Mouse (Mus musculus) testis, adult 2 months (tissue): ENCODE data around the gene Nxn. TPM values are rescaled to one million over a fixed set of nuclear protein-coding genes. Genes with fewer than 3 reads are reported as not detected.

ENCODE experiments used
- H3K27ac ChIP-seq: fragments of 200-500 bp; 2 replicates; pipeline ENCODE4 v1.5.1; 2012; ENCODE audit warnings: low read depth, low read length; ENCODE audit not compliant: control insufficient read depth, insufficient read depth
- H3K27me3 ChIP-seq: fragments of 200-500 bp; 2 replicates; pipeline ENCODE4 v1.6.1; 2012; ENCODE audit warnings: mild to moderate bottlenecking, low read length, moderate library complexity; ENCODE audit not compliant: control insufficient read depth, insufficient read depth
- H3K36me3 ChIP-seq: fragments of 200-500 bp; 2 replicates; pipeline ENCODE4 v1.6.1; 2012; ENCODE audit warnings: mild to moderate bottlenecking, low read length; ENCODE audit not compliant: control insufficient read depth, insufficient read depth
- H3K4me1 ChIP-seq: fragments of 200-500 bp; 2 replicates; pipeline ENCODE4 v1.6.1; 2012; ENCODE audit warnings: low read length; ENCODE audit not compliant: control insufficient read depth, insufficient read depth
- H3K4me3 ChIP-seq: fragments of 200-500 bp; 2 replicates; pipeline ENCODE4 v1.5.1; 2012; ENCODE audit warnings: low read depth, mild to moderate bottlenecking, low read length, moderate library complexity, mixed read lengths; ENCODE audit not compliant: control insufficient read depth
- CTCF ChIP-seq: fragments of 200-500 bp; IDR thresholded peaks from 2 replicates; pipeline ENCODE4 v1.5.1; 2012; ENCODE audit warnings: low read depth, mild to moderate bottlenecking, inconsistent platforms, low read length, moderate library complexity; ENCODE audit not compliant: control insufficient read depth, insufficient read depth, insufficient replicate concordance
- POLR2A ChIP-seq: fragments of 200-500 bp; IDR thresholded peaks from 2 replicates; pipeline ENCODE4 v1.6.1; 2012; ENCODE audit warnings: low read depth, mild to moderate bottlenecking, inconsistent platforms, low read length, moderate library complexity; ENCODE audit not compliant: control insufficient read depth
- polyA plus RNA-seq: library from polyadenylated mRNA; depleted of rRNA; stranded (reverse); fragments of >200 nt; gene quantifications from 2 replicates; pipeline ENCODE4 v1.2.3, GENCODE M21; 2012

The Nxn gene
- polyA plus RNA-seq, 1 experiment: 83.2 TPM

DNA sequence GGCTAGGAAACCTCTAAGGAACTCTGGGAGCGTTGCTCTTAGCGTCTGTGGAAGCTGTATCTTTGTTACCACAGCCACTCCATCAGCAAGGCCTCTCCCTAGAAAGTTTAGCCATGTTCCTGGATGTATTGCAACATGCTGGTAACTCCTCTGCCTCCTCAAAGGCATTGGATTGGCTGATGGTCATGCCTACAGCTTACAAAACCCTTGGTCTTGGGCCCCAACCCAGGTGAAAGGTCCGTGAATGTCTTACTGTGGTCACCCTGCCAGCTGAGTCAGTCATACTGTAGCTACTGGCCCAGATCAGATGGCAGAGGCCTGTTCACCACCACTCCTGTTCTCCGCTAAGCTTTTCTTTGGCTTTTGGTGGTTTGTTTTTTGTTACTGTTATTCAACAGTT is 16.1 kb upstream of the Nxn start:
- H3K27ac ChIP-seq: no peak overlapping the region
- no peaks in the 10 kb centered on the region for H3K4me1 ChIP-seq
- no peaks in the 10 kb centered on the region for H3K27me3 ChIP-seq
- no peak for TF ChIP-seq CTCF
- peaks cover 6% of the 10 kb centered on the region for H3K36me3 ChIP-seq
- no peak overlapping the region for H3K4me3 ChIP-seq

DNA sequence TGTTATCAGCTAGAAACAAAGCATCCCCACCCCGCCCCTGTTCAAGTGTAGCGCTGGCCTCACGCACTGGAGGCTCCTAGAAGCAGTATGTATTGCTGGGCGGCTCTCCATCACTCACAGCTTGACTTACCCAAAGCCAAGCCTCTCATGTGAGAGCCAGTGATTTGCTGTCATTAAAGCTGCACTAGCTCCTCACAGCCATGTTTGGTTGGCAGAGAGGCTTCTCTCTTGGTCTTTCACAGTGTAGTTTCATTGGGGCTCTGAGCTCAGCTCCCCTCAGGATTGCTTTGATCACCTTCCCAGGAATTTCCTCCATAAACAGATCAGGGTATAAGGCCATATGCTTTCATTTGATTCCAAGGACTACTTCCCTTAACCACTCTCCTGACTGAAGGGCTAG is 14.3 kb upstream of the Nxn start:
- TF ChIP-seq CTCF: no peak
- TF ChIP-seq POLR2A: no peak
- Histone ChIP-seq H3K27me3 (no peaks in the 10 kb centered on the region), H3K4me3 (no peak overlapping the region), H3K4me1 (no peaks in the 10 kb centered on the region), H3K27ac (no peak overlapping the region), H3K36me3 (peaks cover 6% of the 10 kb centered on the region)

DNA sequence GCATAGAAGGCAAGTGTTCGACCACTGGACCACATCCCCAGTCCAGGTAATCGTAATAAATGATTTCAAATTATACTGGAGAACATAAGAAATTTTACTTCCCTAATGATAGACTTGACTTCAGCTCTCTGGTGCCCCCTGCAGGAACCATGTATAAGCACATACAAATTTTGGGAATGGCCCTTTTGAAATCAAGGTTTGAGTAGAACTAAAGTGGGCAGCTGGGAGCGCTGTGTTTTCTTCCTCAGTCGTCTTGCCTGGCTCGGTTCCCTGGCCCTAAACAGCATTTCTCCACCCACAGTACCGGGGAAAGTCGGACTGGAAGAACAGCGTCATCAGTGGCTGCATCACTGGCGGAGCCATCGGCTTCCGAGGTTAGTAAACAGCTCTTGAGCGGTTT is 11.9 kb upstream of the Nxn start:
- no peaks in the 10 kb centered on the region for H3K27me3 ChIP-seq
- peaks cover 2% of the 10 kb centered on the region; the same call in 1 of the 2 replicates for H3K4me1 ChIP-seq
- TF ChIP-seq POLR2A: no peak
- TF ChIP-seq CTCF: peak; percentile 41
- H3K27ac ChIP-seq: no peak overlapping the region
- H3K4me3 ChIP-seq: no peak overlapping the region
- peaks cover 5% of the 10 kb centered on the region for H3K36me3 ChIP-seq

DNA sequence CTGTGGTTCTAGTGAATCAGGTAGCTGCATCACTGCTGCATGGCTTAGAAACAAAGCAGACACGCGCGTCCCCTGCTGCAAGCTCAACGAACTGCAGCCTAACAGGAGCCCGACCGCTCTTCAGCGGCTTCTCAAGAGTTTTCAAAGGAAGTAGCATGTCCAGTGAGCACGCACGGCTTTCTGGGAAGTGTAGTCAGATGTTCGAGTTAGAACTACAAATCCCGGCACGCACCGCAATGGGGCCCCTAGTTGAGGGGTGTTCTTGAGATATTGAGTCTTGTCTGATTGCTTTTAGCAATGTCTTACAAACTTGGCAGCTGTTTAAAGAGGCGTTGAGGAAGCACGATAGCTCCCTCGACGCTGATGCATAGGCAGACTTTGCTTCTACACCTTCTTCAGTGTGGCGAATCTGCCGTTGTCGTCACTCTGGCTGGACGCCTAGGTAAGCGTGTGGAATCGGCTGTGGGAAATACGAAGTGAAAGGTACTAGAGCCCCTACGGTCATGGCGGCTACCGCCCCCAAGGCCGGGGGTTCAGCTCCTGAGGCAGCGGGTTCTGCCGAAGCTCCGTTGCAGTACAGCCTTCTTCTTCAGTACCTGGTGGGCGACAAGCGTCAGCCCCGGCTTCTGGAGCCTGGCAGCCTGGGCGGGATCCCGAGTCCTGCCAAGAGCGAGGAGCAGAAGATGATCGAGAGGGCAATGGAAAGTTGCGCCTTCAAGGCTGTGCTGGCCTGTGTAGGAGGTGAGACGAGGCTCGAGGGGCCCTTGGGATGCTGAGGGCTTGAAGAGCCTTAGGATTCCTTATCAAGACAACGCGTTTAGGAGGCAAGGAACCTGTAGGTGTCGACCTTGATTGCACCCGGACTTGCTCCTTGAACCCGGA is 8.0 kb upstream of the Nxn start, which contains the start of gene Timm22:
Timm22 (plus strand) TSS at position 251 of the 882 bp plus-strand sequence.
- Histone ChIP-seq H3K4me3 (peak within 1 kb of the TSS; percentile 95), H3K36me3 (peaks cover 3% of the 10 kb centered on the region; the same call in 1 of the 2 replicates), H3K27ac (peak within 1 kb of the TSS; percentile 88), H3K27me3 (no peaks in the 10 kb centered on the region), H3K4me1 (peaks cover 2% of the 10 kb centered on the region; the same call in 1 of the 2 replicates)
- peak; percentile 97 for TF ChIP-seq CTCF
- TF ChIP-seq POLR2A: peak; percentile 80

DNA sequence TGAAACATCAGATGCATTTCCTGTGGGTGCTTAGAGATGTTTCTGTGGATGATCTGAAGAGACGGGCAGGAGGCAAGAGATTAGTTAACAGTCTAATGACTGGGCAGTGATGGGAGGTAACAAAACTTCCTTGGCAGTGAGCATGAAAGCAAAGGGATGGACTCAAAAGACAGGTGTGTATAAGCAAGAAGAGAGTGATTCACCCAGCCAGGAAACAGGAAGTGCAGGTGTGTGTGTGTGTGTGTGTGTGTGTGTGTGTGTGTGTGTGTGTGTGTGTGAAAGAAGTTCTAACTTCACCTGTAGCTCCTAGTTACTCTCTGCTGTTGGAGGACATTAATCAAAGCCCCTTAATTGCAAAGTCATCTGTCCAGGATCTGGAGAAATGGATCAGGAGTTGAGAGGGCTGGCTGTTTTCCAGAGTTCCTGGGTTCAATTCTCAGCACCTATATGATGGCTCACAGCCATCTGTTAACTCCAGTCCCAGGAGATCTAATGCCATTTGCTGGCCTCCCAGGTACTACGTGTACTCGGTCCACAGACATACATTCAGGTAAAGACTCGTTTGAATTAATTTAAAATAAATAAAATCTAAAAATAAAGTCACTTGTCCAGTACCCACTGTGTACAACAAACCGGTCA is 6.8 kb upstream of the Nxn start:
- peaks cover 2% of the 10 kb centered on the region; the same call in 1 of the 2 replicates for H3K4me1 ChIP-seq
- H3K27me3 ChIP-seq: no peaks in the 10 kb centered on the region
- no peaks in the 10 kb centered on the region for H3K36me3 ChIP-seq
- TF ChIP-seq POLR2A (no peak), CTCF (no peak)
- H3K4me3 ChIP-seq: no peak overlapping the region
- H3K27ac ChIP-seq: no peak overlapping the region

DNA sequence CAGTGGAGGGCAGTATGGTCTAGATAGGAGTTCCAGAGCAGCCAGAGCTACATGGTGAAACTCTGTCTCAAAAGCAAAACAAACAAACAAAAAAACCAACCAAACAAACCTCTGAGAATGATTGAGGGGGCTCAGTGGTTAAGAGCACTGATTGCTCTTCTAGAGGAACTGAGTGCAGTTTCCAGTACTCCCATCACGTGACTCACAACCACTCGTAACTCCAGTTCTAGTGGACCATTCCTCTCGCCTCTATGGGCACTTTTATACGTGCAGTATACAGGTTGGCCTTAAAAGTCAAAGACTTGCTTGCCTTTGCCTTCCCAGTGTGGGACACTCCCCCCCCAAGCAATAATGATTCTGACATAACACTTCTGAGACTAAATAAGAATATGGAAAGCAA is 6.2 kb upstream of the Nxn start:
- Histone ChIP-seq H3K4me1 (peaks cover 2% of the 10 kb centered on the region; the same call in 1 of the 2 replicates), H3K4me3 (no peak overlapping the region), H3K27ac (no peak overlapping the region), H3K36me3 (no peaks in the 10 kb centered on the region), H3K27me3 (no peaks in the 10 kb centered on the region)
- TF ChIP-seq POLR2A (no peak), CTCF (no peak)

DNA sequence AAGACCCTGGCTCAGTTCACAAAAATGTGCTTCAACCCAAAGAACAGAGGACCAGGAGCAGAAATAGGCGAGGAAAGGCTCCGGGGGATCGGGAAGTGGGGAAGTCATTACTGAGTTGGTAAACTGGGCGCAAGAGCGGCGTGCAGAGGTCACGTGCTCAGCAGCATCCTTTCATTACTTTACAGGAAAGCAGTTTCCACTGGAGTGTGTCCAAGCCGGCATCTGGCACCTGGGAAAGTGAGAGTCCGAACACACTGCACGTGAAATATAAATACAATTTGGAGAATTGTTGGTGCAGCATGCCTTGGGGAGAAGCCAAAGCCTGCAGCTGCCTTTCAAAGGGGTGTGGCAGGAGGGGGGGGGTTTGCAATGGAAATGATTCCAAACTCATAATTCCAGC is 2.5 kb upstream of the Nxn start:
- H3K36me3 ChIP-seq: no peaks in the 10 kb centered on the region
- no peak overlapping the region for H3K4me3 ChIP-seq
- H3K27me3 ChIP-seq: no peaks in the 10 kb centered on the region
- no peak for TF ChIP-seq POLR2A
- TF ChIP-seq CTCF: no peak
- H3K27ac ChIP-seq: no peak overlapping the region
- peaks cover 5% of the 10 kb centered on the region for H3K4me1 ChIP-seq
